Mouse (Mus musculus) bone marrow, adult 2 months (tissue): ENCODE results near the gene Slc5a11.

Experiments used
- CTCF ChIP-seq: fragments of 200-500 bp; IDR thresholded peaks from 2 replicates; pipeline ENCODE4 v1.5.1; 2011; ENCODE audit warnings: low read length, control low read depth; ENCODE audit not compliant: control insufficient read depth, insufficient read depth
- POLR2A ChIP-seq: fragments of 200-500 bp; IDR thresholded peaks from 2 replicates; pipeline ENCODE4 v1.6.1; 2011; ENCODE audit warnings: low read depth, mild to moderate bottlenecking, control low read depth, low read length, borderline replicate concordance; ENCODE audit not compliant: control insufficient read depth

DNA sequence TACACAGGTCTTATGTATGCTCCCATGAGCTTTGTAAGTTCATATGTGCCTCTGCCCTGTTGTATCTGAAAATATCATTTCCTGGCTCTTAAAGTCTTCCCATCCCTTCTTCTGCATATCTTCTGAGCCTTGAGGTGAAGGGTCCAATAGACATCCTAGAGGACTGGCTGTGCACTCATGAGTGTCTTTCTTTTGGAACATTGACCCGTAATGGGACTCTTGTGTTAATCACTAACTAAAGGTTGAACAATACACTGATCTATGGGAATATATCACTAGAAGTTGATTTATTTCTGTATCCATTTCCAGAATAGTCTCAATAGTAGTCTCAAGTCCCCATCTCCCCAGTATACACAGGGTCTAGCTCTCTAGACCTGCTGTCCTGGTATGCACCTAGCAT lies 29.7 kb upstream of the Slc5a11 start:
- TF ChIP-seq CTCF, result no peak
- no peak for TF ChIP-seq POLR2A
